Mouse (Mus musculus) midbrain, embryonic 14.5 days (tissue): ENCODE measurements around the gene Tepsin. TPM values are rescaled to one million over a fixed set of nuclear protein-coding genes. Genes with fewer than 3 reads are reported as not detected.
A peak's percentile ranks its signal among the peaks of the same experiment; 100 is the strongest.

ENCODE experiments used
- ATAC-seq: fragments of 200-750 bp; cut with Nextera tagmentation; 2 replicates; pipeline ENCODE4 v1.8.0; 2017; ENCODE audit warnings: moderate number of reproducible peaks, moderate library complexity; ENCODE audit not compliant: low FRiP score, low TSS enrichment
- DNase-seq: peaks from one replicate; pipeline ENCODE4 v3.0.0-alpha.2; 2015
- H3K27ac ChIP-seq: fragments of 300-500 bp; sonication (generic); replicated peaks from 2 replicates; pipeline ENCODE4 v1.5.1; 2014; ENCODE audit warnings: mild to moderate bottlenecking, low read depth, low read length, moderate library complexity
- H3K27me3 ChIP-seq: fragments of 300-500 bp; sonication (generic); 2 replicates; pipeline ENCODE4 v1.6.1; 2014; ENCODE audit warnings: low read length, control low read depth, mixed read lengths; ENCODE audit not compliant: control insufficient read depth, insufficient read depth
- H3K36me3 ChIP-seq: fragments of 300-500 bp; sonication (generic); 2 replicates; pipeline ENCODE4 v1.6.1; 2014; ENCODE audit warnings: low read length, control low read depth; ENCODE audit not compliant: control insufficient read depth, insufficient read depth
- H3K4me1 ChIP-seq: fragments of 300-500 bp; sonication (generic); 2 replicates; pipeline ENCODE4 v1.6.1; 2014; ENCODE audit warnings: mild to moderate bottlenecking, antibody characterized with exemption, low read length, control low read depth; ENCODE audit not compliant: control insufficient read depth, insufficient read depth
- H3K4me2 ChIP-seq: fragments of 300-500 bp; sonication (generic); 2 replicates; pipeline ENCODE4 v1.6.1; 2014; ENCODE audit warnings: mild to moderate bottlenecking, low read length, moderate library complexity
- H3K4me3 ChIP-seq: fragments of 300-500 bp; sonication (generic); replicated peaks from 2 replicates; pipeline ENCODE4 v1.5.1; 2014; ENCODE audit warnings: low read depth, low read length
- H3K9ac ChIP-seq: fragments of 300-500 bp; sonication (generic); replicated peaks from 2 replicates; pipeline ENCODE4 v1.6.1; 2014; ENCODE audit warnings: mild to moderate bottlenecking, low read length, moderate library complexity
- H3K9me3 ChIP-seq: fragments of 300-500 bp; sonication (generic); 2 replicates; pipeline ENCODE4 v1.6.1; 2016; ENCODE audit warnings: low read length, control low read depth, mixed read lengths; ENCODE audit not compliant: control insufficient read depth
- WGBS: fragments of 180-500 bp; shearing (Covaris S2); extraction: QIAGEN DNeasy Blood & Tissue Kit; methylation state at CpG from one replicate; pipeline ENCODE4 v1.1.7; 2014; 5-methylcytosine and 5-hydroxymethylcytosine counted together
- polyA plus RNA-seq: library from polyadenylated mRNA; unstranded; fragments of >200 nt; fragmentation: Nextera tagmentation; extraction: Ambion mirVana; gene quantifications from 2 replicates; pipeline ENCODE4 v1.2.1, GENCODE M21; 2014

Gene Tepsin
- polyA plus RNA-seq, 1 experiment from 2014 or later: 18.0 TPM

- no peaks in the 10 kb centered on the region for H3K9me3 ChIP-seq
- no peaks in the 10 kb centered on the region for H3K27me3 ChIP-seq
- ATAC-seq (no peak), DNase-seq (no peak)
- H3K4me1 ChIP-seq: no peaks in the 10 kb centered on the region
- H3K4me3 ChIP-seq: no peak overlapping the region
- peaks cover 100% of the 10 kb centered on the region for H3K36me3 ChIP-seq
- 87% methylated on average over 9 of the region's 9 CpGs for WGBS
- H3K27ac ChIP-seq: no peak overlapping the region
- no peak overlapping the region for H3K4me2 ChIP-seq
- no peak overlapping the region for H3K9ac ChIP-seq
Measured at GRCm38 (mm10) chr11:120072986-120073647, 25.4 kb downstream of the Tepsin start.

DNA sequence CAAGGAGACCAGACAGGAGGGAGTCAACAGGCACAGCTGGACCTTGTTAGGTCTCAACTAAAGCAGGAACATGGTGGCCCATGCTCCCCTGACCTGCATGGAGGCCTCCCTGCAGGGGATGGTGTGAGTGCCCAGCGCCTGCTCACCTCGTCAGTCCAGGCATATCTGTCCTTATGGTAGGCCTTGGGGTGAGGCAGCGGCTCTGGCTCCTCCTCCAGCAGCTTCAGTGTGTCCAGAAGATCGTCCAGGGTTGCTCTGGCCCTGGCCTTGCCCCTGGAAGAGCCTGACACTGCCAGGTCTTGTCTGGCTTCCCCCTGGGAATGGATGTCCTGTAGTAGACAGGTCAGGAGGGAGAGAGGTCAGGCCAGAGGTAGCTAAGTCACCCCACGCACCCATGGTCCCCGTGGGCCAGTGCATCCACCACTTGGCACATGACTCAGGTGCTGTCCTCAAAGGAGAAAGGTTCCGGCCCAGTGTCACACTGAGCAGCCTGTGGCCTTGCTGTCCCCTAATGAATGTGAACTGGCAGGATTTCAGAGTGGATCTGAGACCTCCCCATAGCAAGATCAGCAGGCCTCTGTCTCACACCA, 26.7 kb downstream of the Tepsin start:
- H3K36me3 ChIP-seq: peaks cover 100% of the 10 kb centered on the region
- no peak overlapping the region for H3K4me2 ChIP-seq
- 87% methylated on average over 7 of the region's 7 CpGs for WGBS
- H3K27ac ChIP-seq: no peak overlapping the region
- DNase-seq (no peak), ATAC-seq (no peak)
- H3K4me3 ChIP-seq: no peak overlapping the region
- no peaks in the 10 kb centered on the region for H3K9me3 ChIP-seq
- H3K9ac ChIP-seq: no peak overlapping the region
- H3K27me3 ChIP-seq: no peaks in the 10 kb centered on the region
- H3K4me1 ChIP-seq: no peaks in the 10 kb centered on the region

GRCm38 (mm10) chr11:120071065-120071464, 27.5 kb downstream of the Tepsin start:
- no peaks in the 10 kb centered on the region for H3K4me1 ChIP-seq
- no peaks in the 10 kb centered on the region for H3K9me3 ChIP-seq
- DNase-seq (no peak), ATAC-seq (no peak)
- no peak overlapping the region for H3K27ac ChIP-seq
- H3K4me2 ChIP-seq: no peak overlapping the region
- no peak overlapping the region for H3K4me3 ChIP-seq
- WGBS: 32% methylated on average over 12 of the region's 12 CpGs
- no peaks in the 10 kb centered on the region for H3K27me3 ChIP-seq
- no peak overlapping the region for H3K9ac ChIP-seq
- H3K36me3 ChIP-seq: peaks cover 99% of the 10 kb centered on the region

GRCm38 (mm10) chr11:120070286-120070930, 28.1 kb downstream of the Tepsin start:
- Histone ChIP-seq H3K4me3 (no peak overlapping the region), H3K27ac (no peak overlapping the region), H3K4me2 (no peak overlapping the region), H3K36me3 (peaks cover 99% of the 10 kb centered on the region), H3K27me3 (no peaks in the 10 kb centered on the region), H3K9me3 (no peaks in the 10 kb centered on the region), H3K4me1 (no peaks in the 10 kb centered on the region), H3K9ac (no peak overlapping the region)
- WGBS: 90% methylated on average over 27 of the region's 27 CpGs
- ATAC-seq (no peak), DNase-seq (no peak)

GRCm38 (mm10) chr11:120069261-120069660, 29.3 kb downstream of the Tepsin start:
- DNase-seq: no peak
- ATAC-seq: no peak
- Histone ChIP-seq H3K9ac (no peak overlapping the region), H3K4me3 (no peak overlapping the region), H3K27ac (no peak overlapping the region), H3K27me3 (no peaks in the 10 kb centered on the region), H3K36me3 (peaks cover 99% of the 10 kb centered on the region), H3K4me2 (no peak overlapping the region), H3K9me3 (no peaks in the 10 kb centered on the region), H3K4me1 (no peaks in the 10 kb centered on the region)
- WGBS: 59% methylated on average over 11 of the region's 11 CpGs

- Histone ChIP-seq H3K4me3 (no peak overlapping the region), H3K36me3 (peaks cover 96% of the 10 kb centered on the region), H3K4me1 (no peaks in the 10 kb centered on the region), H3K27ac (no peak overlapping the region), H3K27me3 (no peaks in the 10 kb centered on the region), H3K9ac (no peak overlapping the region), H3K4me2 (no peak overlapping the region), H3K9me3 (no peaks in the 10 kb centered on the region)
- ATAC-seq (no peak), DNase-seq (peak; percentile 39)
- WGBS: 51% methylated on average over 17 of the region's 17 CpGs
Measured at GRCm38 (mm10) chr11:120067834-120068233, 30.7 kb downstream of the Tepsin start.

DNA sequence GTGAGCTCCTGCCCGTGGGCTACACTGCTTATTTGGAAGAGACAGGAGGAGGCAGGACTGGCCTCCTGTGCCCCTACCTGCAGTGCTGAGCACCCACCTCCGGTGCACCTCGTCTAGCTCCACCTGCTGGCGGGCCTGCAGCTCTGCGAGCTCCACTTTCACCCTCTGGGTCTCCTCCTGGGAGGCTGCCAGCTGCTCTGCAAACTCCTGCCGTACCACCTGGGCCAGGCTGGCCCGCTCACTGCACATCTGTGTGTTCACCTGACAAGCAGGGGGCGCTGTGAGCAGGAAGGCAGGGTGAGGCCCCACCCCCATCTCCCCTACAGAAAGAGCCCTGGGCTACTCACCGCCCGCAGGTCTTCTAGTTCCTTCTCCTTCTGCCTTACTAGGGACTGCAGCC, 33.2 kb downstream of the Tepsin start:
- Histone ChIP-seq H3K4me1 (no peaks in the 10 kb centered on the region), H3K4me3 (no peak overlapping the region), H3K9ac (no peak overlapping the region), H3K36me3 (peaks cover 70% of the 10 kb centered on the region), H3K9me3 (no peaks in the 10 kb centered on the region), H3K27ac (no peak overlapping the region), H3K27me3 (no peaks in the 10 kb centered on the region), H3K4me2 (no peak overlapping the region)
- no peak for ATAC-seq
- peak; percentile 73 for DNase-seq
- 30% methylated on average over 10 of the region's 10 CpGs for WGBS

DNA sequence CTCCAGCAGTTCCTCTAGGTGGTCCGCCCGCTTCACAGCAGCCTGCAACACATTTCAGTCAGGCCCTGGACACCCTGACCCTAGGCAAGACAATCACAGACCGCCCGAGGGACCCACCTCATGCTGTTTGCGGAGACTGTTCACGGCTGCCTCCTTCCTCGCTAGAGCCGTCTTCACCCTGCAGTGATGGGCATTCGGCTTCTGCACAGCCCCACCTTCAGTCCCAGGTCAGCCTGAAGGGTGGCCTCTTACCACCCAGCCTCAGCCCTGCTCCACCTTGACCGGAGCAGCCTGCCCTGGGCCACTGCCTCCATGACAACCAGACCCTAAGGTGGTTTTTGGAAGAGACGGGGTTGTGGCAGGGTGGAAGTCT, 33.9 kb downstream of the Tepsin start:
- Histone ChIP-seq H3K4me3 (no peak overlapping the region), H3K4me1 (no peaks in the 10 kb centered on the region), H3K27ac (no peak overlapping the region), H3K4me2 (no peak overlapping the region), H3K36me3 (peaks cover 64% of the 10 kb centered on the region), H3K9me3 (no peaks in the 10 kb centered on the region), H3K27me3 (no peaks in the 10 kb centered on the region), H3K9ac (no peak overlapping the region)
- DNase-seq: no peak
- ATAC-seq: no peak
- WGBS: 87% methylated on average over 11 of the region's 11 CpGs
